Mouse (Mus musculus) CH12.LX (cell line): Measurements from ENCODE around the gene Tspan9.

Source experiments
- CHD2 ChIP-seq: IDR thresholded peaks from 2 replicates; pipeline ENCODE4 v1.6.1; 2011; ENCODE audit warnings: low read length, improper control_type of control experiment
- CTCF ChIP-seq, 2 experiments: IDR thresholded peaks in 1 of 2; conservative IDR thresholded peaks in 1 of 2; 2 replicates each; pipeline ENCODE4 v1.5.1; 2011 to 2012; ENCODE audit warnings: low read depth in 2 of 2, low read length in 2 of 2, improper control_type of control experiment in 1 of 2, inconsistent platforms in 1 of 2, mild to moderate bottlenecking in 1 of 2, moderate library complexity in 1 of 2
- EP300 ChIP-seq: IDR thresholded peaks from 2 replicates; pipeline ENCODE4 v1.6.1; 2011; ENCODE audit warnings: low read length, improper control_type of control experiment
- NELFE ChIP-seq: IDR thresholded peaks from 2 replicates; pipeline ENCODE4 v1.6.1; 2011; ENCODE audit warnings: low read depth, low read length, improper control_type of control experiment
- POLR2A ChIP-seq: IDR thresholded peaks from 2 replicates; pipeline ENCODE4 v1.6.1; 2011; ENCODE audit warnings: low read depth, mild to moderate bottlenecking, improper control_type of control experiment, low read length

DNA sequence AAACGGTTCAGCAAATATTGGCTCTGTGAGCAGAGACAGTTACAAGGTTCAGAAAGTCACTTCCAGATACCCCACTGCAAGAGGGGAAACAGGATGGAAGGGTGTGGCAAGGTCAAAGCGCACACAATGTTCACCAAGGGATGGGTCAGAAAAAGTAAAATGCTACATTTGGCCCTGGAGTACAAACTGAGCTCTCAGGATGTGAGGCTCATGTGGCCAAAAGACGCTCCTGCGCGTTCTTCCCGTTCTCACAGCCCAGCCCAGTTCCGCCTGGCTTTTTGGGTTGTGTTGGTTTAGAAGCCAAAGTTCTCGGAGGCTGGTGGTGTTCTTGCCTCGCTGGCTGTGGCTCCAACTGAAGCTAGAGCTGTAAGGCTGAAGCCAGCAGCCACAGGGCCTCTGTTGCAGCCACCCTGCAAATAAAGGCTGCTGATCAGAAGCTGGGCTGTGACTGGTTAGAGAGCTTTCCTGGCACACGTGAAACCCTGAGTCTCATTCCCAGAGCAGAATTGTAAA, 9.7 kb downstream of the Tspan9 start:
- TF ChIP-seq CTCF (conservative IDR thresholded peaks at IDR 0.05 in 1 of 2, IDR thresholded peaks at IDR 0.05 in 1 of 2; ENCODE audit: low read depth in 2 of 2, low read length in 2 of 2) (no peak), EP300 (no peak), CHD2 (no peak), NELFE (no peak), POLR2A (no peak)
